Mouse (Mus musculus): ENCODE measurements around the gene Mettl27.

DNA sequence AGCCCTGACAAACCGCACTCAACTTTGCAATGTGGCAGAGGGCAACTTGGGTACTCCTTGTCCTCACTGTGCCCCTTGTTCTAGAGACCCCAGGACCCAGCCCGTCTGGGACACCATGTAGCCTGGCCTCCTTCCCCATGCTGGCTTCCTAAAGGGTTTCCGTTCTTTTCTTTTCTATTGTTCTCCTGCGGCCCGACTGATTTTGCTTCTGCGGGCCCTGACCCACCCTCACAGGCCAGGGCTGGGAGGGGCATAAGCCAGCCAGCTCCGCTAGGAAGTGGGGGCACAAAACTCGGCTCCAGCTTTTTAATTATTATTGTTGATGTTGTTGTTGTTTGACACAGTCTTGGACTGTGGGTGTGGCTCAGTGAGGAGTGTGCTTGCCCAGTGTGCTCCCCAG is 40.6 kb upstream of the Mettl27 start:
- TF ChIP-seq CTCF (IDR thresholded peaks at IDR 0.05; ENCODE audit: control insufficient read depth, insufficient read depth, insufficient replicate concordance, low read depth, low read length) (no peak), POLR2A (IDR thresholded peaks at IDR 0.05; ENCODE audit: control insufficient read depth, low read depth, low read length) (no peak)
